Mouse (Mus musculus): ENCODE data around the gene Gm8050. TPM values are rescaled to one million over a fixed set of nuclear protein-coding genes. Genes with fewer than 3 reads are reported as not detected.
"Not testable (repeated sequence)": the region's sequence is repeated elsewhere in the genome, so short reads cannot be mapped to it uniquely, and the experiment has no call there.

The Gm8050 gene
- not detected in 2 replicates for polyA plus RNA-seq (2015; fragmentation: Nextera tagmentation; extraction: Ambion mirVana)

- not testable (repeated sequence) for ATAC-seq; H3K36me3 ChIP-seq; H3K4me2 ChIP-seq (replicated peaks); H3K4me3 ChIP-seq (replicated peaks); H3K27me3 ChIP-seq; H3K9me3 ChIP-seq; H3K27ac ChIP-seq; H3K9ac ChIP-seq (replicated peaks); H3K4me1 ChIP-seq (replicated peaks)
- 83% methylated on average over 1 of the region's 2 CpGs for WGBS
These were observed at the start of gene Gm8050 for GRCm38 (mm10) chr14:6720151-6720550. Gene Gm8050, minus strand, starts transcription at chr14:6720251.

- not testable (repeated sequence) for H3K9me3 ChIP-seq; H3K27me3 ChIP-seq; H3K9ac ChIP-seq (replicated peaks); H3K27ac ChIP-seq; H3K36me3 ChIP-seq; H3K4me1 ChIP-seq (replicated peaks); ATAC-seq
- 0% methylated on average over 5 of the region's 13 CpGs for WGBS
- peak overlapping the region; percentile 52 for H3K4me2 ChIP-seq (replicated peaks)
- peak overlapping the region; percentile 46 for H3K4me3 ChIP-seq (replicated peaks)
These were observed 37.1 kb upstream of the Gm8050 start for GRCm38 (mm10) chr14:6757231-6757536.

GRCm38 (mm10) chr14:6756384-6757230, 36.6 kb upstream of the Gm8050 start:
- not testable (repeated sequence) for H3K9me3 ChIP-seq; H3K27me3 ChIP-seq; H3K36me3 ChIP-seq; H3K4me1 ChIP-seq (replicated peaks); ATAC-seq; H3K27ac ChIP-seq
- Histone ChIP-seq H3K4me2 (replicated peaks) (peak overlapping the region; percentile 52), H3K4me3 (replicated peaks) (peak overlapping the region; percentile 46), H3K9ac (replicated peaks) (peak overlapping the region; percentile 66)
- WGBS, result 0% methylated on average over 26 of the region's 67 CpGs

GRCm38 (mm10) chr14:6742232-6742631, 22.2 kb upstream of the Gm8050 start, which contains the start of gene Gm3636:
Gene Gm3636, minus strand, starts transcription at chr14:6742332.
- WGBS, result no CpG with 5 or more reads among the region's 2 CpGs
- H3K9ac ChIP-seq (replicated peaks); H3K4me3 ChIP-seq (replicated peaks); H3K27me3 ChIP-seq; H3K9me3 ChIP-seq; H3K36me3 ChIP-seq; ATAC-seq; H3K4me2 ChIP-seq (replicated peaks); H3K27ac ChIP-seq; H3K4me1 ChIP-seq (replicated peaks): not testable (repeated sequence)

- not testable (repeated sequence) for H3K4me2 ChIP-seq (replicated peaks); H3K4me1 ChIP-seq (replicated peaks); H3K27ac ChIP-seq; H3K4me3 ChIP-seq (replicated peaks); H3K27me3 ChIP-seq; ATAC-seq; H3K36me3 ChIP-seq; H3K9ac ChIP-seq (replicated peaks); H3K9me3 ChIP-seq
- WGBS, result no CpG with 5 or more reads among the region's 1 CpGs
These were observed 36.0 kb downstream of the Gm8050 start, which contains the start of gene Gm10251 for GRCm38 (mm10) chr14:6684070-6684469. Gene Gm10251, minus strand, starts transcription at chr14:6684170.

Other genes with a start within 250 kb of the Gm8050 start
- gene Gm8356, start 183.0 kb downstream of the Gm8050 start, polyA plus RNA-seq (2015; fragmentation: Nextera tagmentation; extraction: Ambion mirVana), result not detected in 2 replicates
- gene Gm3629, start 129.6 kb downstream of the Gm8050 start, polyA plus RNA-seq (2015; fragmentation: Nextera tagmentation; extraction: Ambion mirVana), result 0.48 and 0.73 TPM in 2 replicates
- not detected in 2 replicates for gene Gm3460, start 97.8 kb downstream of the Gm8050 start, polyA plus RNA-seq (2015; fragmentation: Nextera tagmentation; extraction: Ambion mirVana)
- gene Gm10251, start 36.1 kb downstream of the Gm8050 start, polyA plus RNA-seq (2015; fragmentation: Nextera tagmentation; extraction: Ambion mirVana), result not detected in 2 replicates
- gene Gm3636, start 22.1 kb upstream of the Gm8050 start, polyA plus RNA-seq (2015; fragmentation: Nextera tagmentation; extraction: Ambion mirVana), result 12.7 and 16.0 TPM in 2 replicates
- gene Gm8362, start 54.2 kb upstream of the Gm8050 start, polyA plus RNA-seq (2015; fragmentation: Nextera tagmentation; extraction: Ambion mirVana), result not detected in 2 replicates
- gene Gm3642, start 120.1 kb upstream of the Gm8050 start, polyA plus RNA-seq (2015; fragmentation: Nextera tagmentation; extraction: Ambion mirVana), result not detected in 2 replicates
- gene Gm3667, start 169.7 kb upstream of the Gm8050 start, polyA plus RNA-seq (2015; fragmentation: Nextera tagmentation; extraction: Ambion mirVana), result 5.1 and 5.7 TPM in 2 replicates

Measured in midbrain, embryonic 13.5 days (tissue).